Mouse (Mus musculus) heart, embryonic 11.5 days (tissue): ENCODE measurements at regions not wholly inside any gene's neighbourhood (a gene's known extent, or its start where the extent isn't known, plus 50 kb on each side); places are given as distances from the start of the nearest gene placed in this dataset.

Source experiments
- ATAC-seq: fragments of 200-750 bp; cut with Nextera tagmentation; replicated peaks from 2 replicates; pipeline ENCODE4 v1.8.0; 2017; ENCODE audit warnings: moderate library complexity; ENCODE audit not compliant: insufficient number of reproducible peaks, low FRiP score, low TSS enrichment
- H3K27ac ChIP-seq: fragments of 300-500 bp; sonication (generic); 2 replicates; pipeline ENCODE4 v1.5.1; 2014; ENCODE audit warnings: mild to moderate bottlenecking, low read depth, low read length
- H3K27me3 ChIP-seq: fragments of 300-500 bp; sonication (generic); 2 replicates; pipeline ENCODE4 v1.6.1; 2014; ENCODE audit warnings: mild to moderate bottlenecking, low read length, mixed read lengths; ENCODE audit not compliant: control insufficient read depth, insufficient read depth
- H3K36me3 ChIP-seq: fragments of 300-500 bp; sonication (generic); 2 replicates; pipeline ENCODE4 v1.6.1; 2014; ENCODE audit warnings: mild to moderate bottlenecking, low read length, moderate library complexity, mixed read lengths; ENCODE audit not compliant: control insufficient read depth, insufficient read depth
- H3K4me1 ChIP-seq: fragments of 300-500 bp; sonication (generic); 2 replicates; pipeline ENCODE4 v1.6.1; 2014; ENCODE audit warnings: low read length; ENCODE audit not compliant: control insufficient read depth, insufficient read depth
- H3K4me2 ChIP-seq: fragments of 300-500 bp; sonication (generic); 2 replicates; pipeline ENCODE4 v1.6.1; 2014; ENCODE audit warnings: mild to moderate bottlenecking, moderate library complexity
- H3K4me3 ChIP-seq: fragments of 300-500 bp; sonication (generic); 2 replicates; pipeline ENCODE4 v1.5.1; 2014; ENCODE audit warnings: low read depth, low read length
- H3K9ac ChIP-seq: fragments of 300-500 bp; sonication (generic); 2 replicates; pipeline ENCODE4 v1.6.1; 2014; ENCODE audit warnings: mild to moderate bottlenecking, low read depth, low read length, moderate library complexity
- H3K9me3 ChIP-seq: fragments of 300-500 bp; sonication (generic); replicated peaks from 2 replicates; pipeline ENCODE4 v1.6.1; 2016; ENCODE audit warnings: low read length; ENCODE audit not compliant: control insufficient read depth
- WGBS: fragments of 180-500 bp; shearing (Covaris S2); extraction: QIAGEN DNeasy Blood & Tissue Kit; methylation state at CpG from one replicate; pipeline ENCODE4 v1.1.7; 2014; ENCODE audit not compliant: insufficient replicate concordance; 5-methylcytosine and 5-hydroxymethylcytosine counted together

- Histone ChIP-seq H3K4me3 (no peak overlapping the region), H3K4me2 (no peak overlapping the region), H3K9ac (no peak overlapping the region), H3K4me1 (no peaks in the 10 kb centered on the region), H3K36me3 (no peaks in the 10 kb centered on the region), H3K9me3 (no peaks in the 10 kb centered on the region), H3K27ac (no peak overlapping the region), H3K27me3 (no peaks in the 10 kb centered on the region)
- ATAC-seq = no peak
- 37% methylated on average over 6 of the region's 6 CpGs for WGBS
Measured at GRCm38 (mm10) chr10:61034056-61034455, 55.1 kb upstream of the Pcbd1 start.

GRCm38 (mm10) chr10:61028598-61028997, 60.5 kb upstream of the Pcbd1 start:
- no peak overlapping the region for H3K4me3 ChIP-seq
- H3K4me1 ChIP-seq = 0 out of 2 replicates have a peak, but pooled peaks cover 6% of the 10 kb centered on the region
- no peak overlapping the region for H3K4me2 ChIP-seq
- no peak overlapping the region for H3K9ac ChIP-seq
- no peak for ATAC-seq
- 69% methylated on average over 5 of the region's 5 CpGs for WGBS
- no peaks in the 10 kb centered on the region for H3K36me3 ChIP-seq
- H3K27ac ChIP-seq = no peak overlapping the region
- no peaks in the 10 kb centered on the region for H3K9me3 ChIP-seq
- H3K27me3 ChIP-seq = no peaks in the 10 kb centered on the region

GRCm38 (mm10) chr10:61027215-61027614, 61.9 kb upstream of the Pcbd1 start:
- H3K9ac ChIP-seq = no peak overlapping the region
- ATAC-seq = no peak
- no peaks in the 10 kb centered on the region for H3K36me3 ChIP-seq
- no peak overlapping the region for H3K4me2 ChIP-seq
- H3K4me1 ChIP-seq = 0 out of 2 replicates have a peak, but pooled peaks cover 6% of the 10 kb centered on the region
- H3K4me3 ChIP-seq = no peak overlapping the region
- H3K27ac ChIP-seq = no peak overlapping the region
- no peaks in the 10 kb centered on the region for H3K27me3 ChIP-seq
- 69% methylated on average over 6 of the region's 6 CpGs for WGBS
- H3K9me3 ChIP-seq = no peaks in the 10 kb centered on the region

GRCm38 (mm10) chr10:61025061-61025460, 64.1 kb upstream of the Pcbd1 start:
- Histone ChIP-seq H3K27me3 (no peaks in the 10 kb centered on the region), H3K4me2 (no peak overlapping the region), H3K4me3 (no peak overlapping the region), H3K9ac (no peak overlapping the region), H3K27ac (no peak overlapping the region), H3K9me3 (no peaks in the 10 kb centered on the region), H3K36me3 (no peaks in the 10 kb centered on the region), H3K4me1 (0 out of 2 replicates have a peak, but pooled peaks cover 6% of the 10 kb centered on the region)
- ATAC-seq = no peak
- 69% methylated on average over 4 of the region's 4 CpGs for WGBS

GRCm38 (mm10) chr10:61024166-61024565, 65.0 kb upstream of the Pcbd1 start:
- Histone ChIP-seq H3K27ac (no peak overlapping the region), H3K4me1 (0 out of 2 replicates have a peak, but pooled peaks cover 6% of the 10 kb centered on the region), H3K9ac (no peak overlapping the region), H3K4me3 (no peak overlapping the region), H3K36me3 (no peaks in the 10 kb centered on the region), H3K4me2 (no peak overlapping the region), H3K27me3 (no peaks in the 10 kb centered on the region), H3K9me3 (no peaks in the 10 kb centered on the region)
- no peak for ATAC-seq
- 46% methylated on average over 3 of the region's 3 CpGs for WGBS

GRCm38 (mm10) chr10:61023431-61023830, 65.7 kb upstream of the Pcbd1 start:
- Histone ChIP-seq H3K9ac (no peak overlapping the region), H3K27ac (no peak overlapping the region), H3K9me3 (no peaks in the 10 kb centered on the region), H3K36me3 (no peaks in the 10 kb centered on the region), H3K4me1 (0 out of 2 replicates have a peak, but pooled peaks cover 6% of the 10 kb centered on the region), H3K4me2 (no peak overlapping the region), H3K4me3 (no peak overlapping the region), H3K27me3 (no peaks in the 10 kb centered on the region)
- 31% methylated on average over 7 of the region's 7 CpGs for WGBS
- no peak for ATAC-seq

- no peak for ATAC-seq
- 9% methylated on average over 2 of the region's 2 CpGs for WGBS
- no peak overlapping the region for H3K9ac ChIP-seq
- no peaks in the 10 kb centered on the region for H3K36me3 ChIP-seq
- H3K4me2 ChIP-seq = no peak overlapping the region
- no peaks in the 10 kb centered on the region for H3K27me3 ChIP-seq
- H3K27ac ChIP-seq = no peak overlapping the region
- H3K9me3 ChIP-seq = no peaks in the 10 kb centered on the region
- H3K4me1 ChIP-seq = no peaks in the 10 kb centered on the region
- no peak overlapping the region for H3K4me3 ChIP-seq
Measured at GRCm38 (mm10) chr10:61019566-61019965, 69.6 kb upstream of the Pcbd1 start.

GRCm38 (mm10) chr10:61012199-61012695, 76.9 kb upstream of the Pcbd1 start:
- Histone ChIP-seq H3K27me3 (no peaks in the 10 kb centered on the region), H3K9me3 (no peaks in the 10 kb centered on the region), H3K4me2 (no peak overlapping the region), H3K4me1 (no peaks in the 10 kb centered on the region), H3K4me3 (no peak overlapping the region), H3K36me3 (no peaks in the 10 kb centered on the region), H3K9ac (no peak overlapping the region), H3K27ac (no peak overlapping the region)
- no peak for ATAC-seq
- 83% methylated on average over 1 of the region's 1 CpGs for WGBS

- ATAC-seq = no peak
- Histone ChIP-seq H3K36me3 (no peaks in the 10 kb centered on the region), H3K9me3 (no peaks in the 10 kb centered on the region), H3K27me3 (no peaks in the 10 kb centered on the region), H3K9ac (no peak overlapping the region), H3K27ac (no peak overlapping the region), H3K4me3 (no peak overlapping the region), H3K4me2 (no peak overlapping the region), H3K4me1 (no peaks in the 10 kb centered on the region)
- 70% methylated on average over 4 of the region's 4 CpGs for WGBS
Measured at GRCm38 (mm10) chr10:61010697-61011096, 78.4 kb upstream of the Pcbd1 start.
